Mouse (Mus musculus): ENCODE results near the gene Atxn7l1.
A peak's percentile ranks its signal among the peaks of the same experiment; 100 is the strongest.

Atxn7l1 gene

GRCm38 (mm10) chr12:33147497-33148267, at the start of gene Atxn7l1:
TSS of gene Atxn7l1 (plus strand) at chr12:33147693.
- DNase-seq, result peak; percentile 91

- no peak for DNase-seq
These were observed 45.9 kb upstream of the Atxn7l1 start for GRCm38 (mm10) chr12:33101627-33102026.

- no peak for DNase-seq
These were observed 45.0 kb upstream of the Atxn7l1 start for GRCm38 (mm10) chr12:33102342-33103115.

GRCm38 (mm10) chr12:33105724-33106123, 41.8 kb upstream of the Atxn7l1 start:
- DNase-seq, result no peak

- DNase-seq, result no peak
These were observed 40.9 kb upstream of the Atxn7l1 start for GRCm38 (mm10) chr12:33106438-33107167.

- peak; percentile 9 for DNase-seq
These were observed 38.0 kb upstream of the Atxn7l1 start for GRCm38 (mm10) chr12:33109531-33109930.

GRCm38 (mm10) chr12:33110894-33111471, 36.5 kb upstream of the Atxn7l1 start:
- DNase-seq, result no peak

GRCm38 (mm10) chr12:33118624-33119301, 28.7 kb upstream of the Atxn7l1 start:
- peak; percentile 30 for DNase-seq

GRCm38 (mm10) chr12:33125594-33126227, 21.8 kb upstream of the Atxn7l1 start:
- no peak for DNase-seq

GRCm38 (mm10) chr12:33126243-33126642, 21.2 kb upstream of the Atxn7l1 start:
- DNase-seq, result no peak

GRCm38 (mm10) chr12:33128121-33128520, 19.4 kb upstream of the Atxn7l1 start:
- no peak for DNase-seq

- no peak for DNase-seq
These were observed 18.8 kb upstream of the Atxn7l1 start for GRCm38 (mm10) chr12:33128702-33129101.

GRCm38 (mm10) chr12:33129410-33129809, 18.1 kb upstream of the Atxn7l1 start:
- DNase-seq, result no peak

GRCm38 (mm10) chr12:33130401-33130800, 17.1 kb upstream of the Atxn7l1 start:
- no peak for DNase-seq

GRCm38 (mm10) chr12:33131796-33132195, 15.7 kb upstream of the Atxn7l1 start:
- DNase-seq, result no peak

- no peak for DNase-seq
These were observed 9.6 kb upstream of the Atxn7l1 start for GRCm38 (mm10) chr12:33137857-33138256.

GRCm38 (mm10) chr12:33139083-33139482, 8.4 kb upstream of the Atxn7l1 start:
- DNase-seq, result no peak

- no peak for DNase-seq
These were observed 3.0 kb upstream of the Atxn7l1 start for GRCm38 (mm10) chr12:33144456-33144855.

GRCm38 (mm10) chr12:33146622-33147433, 665 bp upstream of the Atxn7l1 start:
- peak; percentile 32 for DNase-seq

GRCm38 (mm10) chr12:33149544-33150190, 2.2 kb downstream of the Atxn7l1 start:
- DNase-seq, result no peak
